Mouse (Mus musculus): ENCODE measurements around the gene Serpinc1.
A peak's percentile ranks its signal among the peaks of the same experiment; 100 is the strongest.
"Not testable (repeated sequence)": the region's sequence is repeated elsewhere in the genome, so short reads cannot be mapped to it uniquely, and the experiment has no call there.

Gene Serpinc1

GRCm38 (mm10) chr1:161020051-161020450 is 41.7 kb downstream of the Serpinc1 start:
- DNase-seq (ENCODE audit: low read depth, low spot score): no peak

GRCm38 (mm10) chr1:161025410-161026210 is 47.2 kb downstream of the Serpinc1 start:
- DNase-seq (ENCODE audit: low read depth, low spot score): no peak

GRCm38 (mm10) chr1:161027196-161027595 is 48.8 kb downstream of the Serpinc1 start:
- no peak for DNase-seq (ENCODE audit: low read depth, low spot score)

GRCm38 (mm10) chr1:161028427-161028826 is 50.0 kb downstream of the Serpinc1 start:
- DNase-seq (ENCODE audit: low read depth, low spot score): not testable (repeated sequence)

GRCm38 (mm10) chr1:161030058-161030457 is 51.7 kb downstream of the Serpinc1 start:
- no peak for DNase-seq (ENCODE audit: low read depth, low spot score)

- no peak for DNase-seq (ENCODE audit: low read depth, low spot score)
Measured at GRCm38 (mm10) chr1:161031881-161032280, 53.5 kb downstream of the Serpinc1 start.

GRCm38 (mm10) chr1:161032345-161032744 is 54.0 kb downstream of the Serpinc1 start:
- DNase-seq (ENCODE audit: low read depth, low spot score): no peak

- no peak for DNase-seq (ENCODE audit: low read depth, low spot score)
Measured at GRCm38 (mm10) chr1:161033856-161034434, 55.6 kb downstream of the Serpinc1 start.

- DNase-seq (ENCODE audit: low read depth, low spot score): peak; percentile 99
Measured at GRCm38 (mm10) chr1:161034435-161035280, 56.3 kb downstream of the Serpinc1 start, which contains the start of gene Zbtb37. Gene Zbtb37 (minus strand): TSS chr1:161034849.

- DNase-seq (ENCODE audit: low read depth, low spot score): no peak
Measured at GRCm38 (mm10) chr1:161035281-161035785, 56.9 kb downstream of the Serpinc1 start.

GRCm38 (mm10) chr1:161035786-161036404 is 57.5 kb downstream of the Serpinc1 start:
- no peak for DNase-seq (ENCODE audit: low read depth, low spot score)

- no peak for DNase-seq (ENCODE audit: low read depth, low spot score)
Measured at GRCm38 (mm10) chr1:161036411-161036841, 58.0 kb downstream of the Serpinc1 start.

GRCm38 (mm10) chr1:161037026-161037425 is 58.6 kb downstream of the Serpinc1 start:
- DNase-seq (ENCODE audit: low read depth, low spot score): no peak

- no peak for DNase-seq (ENCODE audit: low read depth, low spot score)
Measured at GRCm38 (mm10) chr1:161037599-161037998, 59.2 kb downstream of the Serpinc1 start.

GRCm38 (mm10) chr1:161038004-161038403 is 59.6 kb downstream of the Serpinc1 start:
- DNase-seq (ENCODE audit: low read depth, low spot score): no peak

- no peak for DNase-seq (ENCODE audit: low read depth, low spot score)
Measured at GRCm38 (mm10) chr1:161038968-161039721, 60.8 kb downstream of the Serpinc1 start.

- DNase-seq (ENCODE audit: low read depth, low spot score): no peak
Measured at GRCm38 (mm10) chr1:161039741-161040425, 61.5 kb downstream of the Serpinc1 start.

- DNase-seq (ENCODE audit: low read depth, low spot score): no peak
Measured at GRCm38 (mm10) chr1:161040426-161040770, 62.0 kb downstream of the Serpinc1 start.

GRCm38 (mm10) chr1:161040855-161041254 is 62.5 kb downstream of the Serpinc1 start:
- DNase-seq (ENCODE audit: low read depth, low spot score): no peak
